Comparison of ENCODE assay signal across 9 mouse cellular contexts in genomic region chr13:29196798-29197498, GRCm38 (mm10).
DNase-seq lines count a peak whose midpoint lies in the region; ATAC-seq lines count a peak whose summit lies in the region.
"Had no signal": no experiment of that assay in that cellular context is flagged by ENCODE, and none has a peak within 500 bp of the region (broad histone marks: within the 10 kb centered on the region; RNA-seq: fewer than 3 reads in every experiment).

No protein-coding gene starts in this region.

- H3K9me3 ChIP-seq in neural tube, embryonic 12.5 days, result no peaks in the 10 kb centered on the region
- no peaks in the 10 kb centered on the region for H3K9me3 ChIP-seq in neural tube, embryonic 15.5 days (replicated peaks)
- H3K9me3 ChIP-seq in forebrain, embryonic 15.5 days, result no peaks in the 10 kb centered on the region
- H3K9me3 ChIP-seq in lung, embryonic 16.5 days (ENCODE audit: control insufficient read depth, low read length), result no peaks in the 10 kb centered on the region

- H3K27ac ChIP-seq in neural tube, embryonic 12.5 days, result no peak overlapping the region
- no peak overlapping the region for H3K27ac ChIP-seq in neural tube, embryonic 15.5 days (replicated peaks)
- peak overlapping the region; percentile 91 for H3K27ac ChIP-seq in forebrain, embryonic 15.5 days (replicated peaks)
- H3K27ac ChIP-seq in lung, embryonic 16.5 days (ENCODE audit: low read length), result peak overlapping the region; percentile 63

- no peaks in the 10 kb centered on the region for H3K36me3 ChIP-seq in neural tube, embryonic 12.5 days
- no peaks in the 10 kb centered on the region for H3K36me3 ChIP-seq in neural tube, embryonic 15.5 days
- no peaks in the 10 kb centered on the region for H3K36me3 ChIP-seq in forebrain, embryonic 15.5 days
- no peaks in the 10 kb centered on the region for H3K36me3 ChIP-seq in lung, embryonic 16.5 days (ENCODE audit: control insufficient read depth, insufficient read depth, low read length)

- H3K9ac ChIP-seq in neural tube, embryonic 12.5 days, result no peak overlapping the region
- no peak overlapping the region for H3K9ac ChIP-seq in neural tube, embryonic 15.5 days (replicated peaks)
- no peak overlapping the region for H3K9ac ChIP-seq in forebrain, embryonic 15.5 days (replicated peaks)
- no peak overlapping the region for H3K9ac ChIP-seq in lung, embryonic 16.5 days (ENCODE audit: low read length)

- H3K4me1 ChIP-seq in neural tube, embryonic 12.5 days, result peaks cover 14% of the 10 kb centered on the region
- H3K4me1 ChIP-seq in neural tube, embryonic 15.5 days, result peaks cover 19% of the 10 kb centered on the region
- peaks cover 36% of the 10 kb centered on the region for H3K4me1 ChIP-seq in forebrain, embryonic 15.5 days
- H3K4me1 ChIP-seq in lung, embryonic 16.5 days (replicated peaks; ENCODE audit: control insufficient read depth, insufficient read depth, low read length), result peaks cover 20% of the 10 kb centered on the region

- 0 out of 2 replicates have a peak, but pooled peaks have one; percentile 15 for ATAC-seq in neural tube, embryonic 12.5 days (ENCODE audit: low FRiP score, low read depth)
- ATAC-seq in neural tube, embryonic 15.5 days (ENCODE audit: low FRiP score), result no peak
- ATAC-seq in forebrain, embryonic 15.5 days (replicated peaks), result peak; percentile 14; the same call in 1 of the 2 replicates
- ATAC-seq in lung, embryonic 16.5 days (ENCODE audit: low read depth), result peak; percentile 51

- no peak overlapping the region for H3K4me3 ChIP-seq in neural tube, embryonic 12.5 days
- H3K4me3 ChIP-seq in neural tube, embryonic 15.5 days (replicated peaks), result no peak overlapping the region
- H3K4me3 ChIP-seq in forebrain, embryonic 15.5 days, result no peak overlapping the region
- no peak overlapping the region for H3K4me3 ChIP-seq in lung, embryonic 16.5 days (ENCODE audit: low read length)

- peak; percentile 16 for DNase-seq in retina, embryonic 14.5 days (ENCODE audit: low spot score)
- DNase-seq in kidney, postnatal 25 days, result no peak
- no peak for DNase-seq in gastrocnemius, postnatal 25 days
- DNase-seq in right cerebral cortex, postnatal 4 days, result no peak
- DNase-seq: kidney, adult 8-10 months had no signal

- H3K4me2 ChIP-seq in neural tube, embryonic 12.5 days (replicated peaks), result no peak overlapping the region
- H3K4me2 ChIP-seq in neural tube, embryonic 15.5 days, result no peak overlapping the region
- no peak overlapping the region for H3K4me2 ChIP-seq in forebrain, embryonic 15.5 days (replicated peaks)
- no peak overlapping the region for H3K4me2 ChIP-seq in lung, embryonic 16.5 days (ENCODE audit: low read depth, low read length)

- 44% methylated on average over 9 of the region's 9 CpGs for WGBS in neural tube, embryonic 12.5 days
- 45% methylated on average over 9 of the region's 9 CpGs for WGBS in neural tube, embryonic 15.5 days
- 17% methylated on average over 9 of the region's 9 CpGs for WGBS in forebrain, embryonic 15.5 days
- WGBS in lung, embryonic 16.5 days, result 48% methylated on average over 9 of the region's 9 CpGs

- no peaks in the 10 kb centered on the region for H3K27me3 ChIP-seq in neural tube, embryonic 12.5 days (replicated peaks)
- no peaks in the 10 kb centered on the region for H3K27me3 ChIP-seq in neural tube, embryonic 15.5 days (replicated peaks)
- H3K27me3 ChIP-seq in forebrain, embryonic 15.5 days, result no peaks in the 10 kb centered on the region
- no peaks in the 10 kb centered on the region for H3K27me3 ChIP-seq in lung, embryonic 16.5 days (ENCODE audit: control insufficient read depth, insufficient read depth, low read depth, low read length)

Comparison
In these comparisons a context has a peak if more than half of its experiments do, and no peak if none do; other contexts are left out.
1. H3K27ac ChIP-seq: peak in forebrain, embryonic 15.5 days (single experiment) and lung, embryonic 16.5 days (single experiment); none in neural tube, embryonic 12.5 days (single experiment) and neural tube, embryonic 15.5 days (single experiment).